Mouse (Mus musculus) stomach, adult 2 months (tissue): ENCODE measurements around the gene Rbm11. TPM values are rescaled to one million over a fixed set of nuclear protein-coding genes. Genes with fewer than 3 reads are reported as not detected.

Source experiments
- polyA plus RNA-seq: library from polyadenylated mRNA; depleted of rRNA; stranded (reverse); fragments of >200 nt; gene quantifications from 2 replicates; pipeline ENCODE4 v1.2.3, GENCODE M21; 2012; rRNA removed

Rbm11 gene
- not detected in 2 replicates for polyA plus RNA-seq

DNA sequence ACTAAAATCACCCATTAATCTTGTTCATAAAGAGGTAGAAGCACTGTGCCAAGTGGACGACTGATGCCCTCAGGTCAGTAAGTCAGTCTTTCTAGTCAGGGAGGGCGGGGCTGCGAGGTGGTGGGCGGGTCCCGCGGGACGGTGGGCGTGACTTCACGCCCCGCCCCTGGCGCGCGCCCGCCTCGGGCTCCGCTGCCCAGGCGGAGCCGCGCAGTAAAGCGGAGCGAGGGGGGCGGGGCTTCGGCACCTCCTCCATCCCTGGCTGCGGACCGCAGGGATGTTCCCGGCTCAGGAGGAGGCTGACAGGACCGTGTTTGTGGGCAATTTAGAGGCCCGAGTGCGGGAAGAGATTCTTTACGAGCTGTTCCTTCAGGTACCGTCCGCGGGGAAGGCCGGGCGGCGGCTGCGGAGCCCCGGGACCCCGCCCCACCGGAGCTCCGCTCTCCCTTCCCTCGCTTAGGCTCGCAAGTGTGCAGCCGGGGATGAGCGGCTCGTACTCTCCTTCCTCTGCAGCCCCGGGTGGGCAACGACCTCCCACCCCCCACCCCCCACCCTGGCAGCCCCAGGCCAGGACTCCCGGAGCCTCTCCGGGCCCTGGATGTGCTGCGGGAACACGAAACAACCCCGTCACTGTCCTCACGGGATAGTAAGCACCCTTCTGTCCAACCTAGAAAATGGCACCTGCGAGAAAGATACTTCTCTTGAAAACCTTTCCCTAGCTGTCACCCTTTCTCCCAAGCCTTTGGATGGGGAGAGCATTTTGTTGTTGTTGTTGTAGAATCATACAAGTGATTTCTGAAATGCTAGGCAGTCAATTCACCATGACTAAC lies at the start of gene Rbm11:
TSS of gene Rbm11 (plus strand) at position 174 of the 830 bp plus-strand sequence.

DNA sequence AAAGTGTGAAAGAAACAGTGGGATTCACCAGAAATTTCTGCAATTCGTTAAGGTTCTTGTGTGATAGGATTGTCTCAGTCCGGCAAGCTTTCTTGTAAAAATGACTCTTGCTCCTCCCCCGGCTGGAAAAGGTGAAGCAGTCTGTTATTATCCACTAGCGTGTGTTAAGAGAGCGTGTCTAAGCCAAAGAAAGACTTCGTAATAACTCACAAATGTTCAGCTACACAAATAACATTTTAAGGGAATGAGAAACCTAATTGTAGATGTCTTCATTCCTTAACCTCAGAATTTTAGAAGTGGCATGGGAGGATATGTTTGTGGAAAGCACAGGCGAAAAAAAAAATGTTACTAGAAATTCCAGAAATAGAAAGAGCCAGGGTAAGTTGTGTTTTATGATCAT lies 6.7 kb upstream of the Rbm11 start, which contains the start of gene Lipi:
TSS of gene Lipi (minus strand) at position 101 of the 400 bp plus-strand sequence.

Other genes starting within 250 kb of the Rbm11 start
- gene Lipi, start 6.8 kb upstream of the Rbm11 start, polyA plus RNA-seq = not detected in 2 replicates
- 0.19 and 0.56 TPM in 2 replicates for gene Hspa13, start 174.3 kb downstream of the Rbm11 start, polyA plus RNA-seq